Mouse (Mus musculus) heart, postnatal 10 days (tissue): ENCODE measurements at regions not wholly inside any gene's neighbourhood (a gene's known extent, or its start where the extent isn't known, plus 50 kb on each side); places are given as distances from the start of the nearest gene placed in this dataset.
A peak's percentile ranks its signal among the peaks of the same experiment; 100 is the strongest.

Experiments
- DNase-seq, 2 experiments: peaks; one replicate each; pipeline ENCODE4 v3.0.0; 2021
- intact Hi-C: fragments of 180-260 bp; cut with DNase I; formaldehyde crosslinking; loops from one replicate; pipeline ENCODE4 v1.15.1; 2025

GRCm38 (mm10) chr11:64369516-64369915, 65.6 kb upstream of the Hs3st3a1 start:
- intact Hi-C loops: no loop called here
- DNase-seq: no peak

- intact Hi-C loops: no loop called here
- no peak for DNase-seq
Measured at GRCm38 (mm10) chr11:64335456-64335855, 99.7 kb upstream of the Hs3st3a1 start.

DNA sequence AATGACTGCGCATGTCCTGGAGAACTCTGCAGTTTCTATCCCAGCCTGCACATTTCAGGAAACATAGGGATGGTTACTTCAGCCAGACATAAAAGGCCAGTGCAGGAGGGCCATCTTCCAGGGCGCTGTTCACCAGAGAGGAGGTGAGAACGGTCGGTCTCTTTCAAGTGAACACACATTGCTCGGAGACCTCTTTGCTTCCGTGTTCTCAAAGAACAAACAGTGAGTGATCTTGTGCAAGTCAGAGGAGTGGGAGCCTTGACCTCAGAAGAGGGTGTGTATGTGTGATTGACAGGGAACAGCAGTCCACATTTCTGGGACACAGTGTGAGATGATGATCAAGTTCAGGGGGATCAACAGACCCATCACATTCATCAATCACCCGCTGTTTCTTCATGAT, 102.7 kb upstream of the Hs3st3a1 start:
- intact Hi-C loops: no loop called here
- DNase-seq: no peak

- intact Hi-C loops: no loop called here
- DNase-seq: no peak
Measured at GRCm38 (mm10) chr11:64331811-64332210, 103.3 kb upstream of the Hs3st3a1 start.

GRCm38 (mm10) chr11:64329129-64329528, 106.0 kb upstream of the Hs3st3a1 start:
- intact Hi-C loops: no loop called here
- no peak for DNase-seq

DNA sequence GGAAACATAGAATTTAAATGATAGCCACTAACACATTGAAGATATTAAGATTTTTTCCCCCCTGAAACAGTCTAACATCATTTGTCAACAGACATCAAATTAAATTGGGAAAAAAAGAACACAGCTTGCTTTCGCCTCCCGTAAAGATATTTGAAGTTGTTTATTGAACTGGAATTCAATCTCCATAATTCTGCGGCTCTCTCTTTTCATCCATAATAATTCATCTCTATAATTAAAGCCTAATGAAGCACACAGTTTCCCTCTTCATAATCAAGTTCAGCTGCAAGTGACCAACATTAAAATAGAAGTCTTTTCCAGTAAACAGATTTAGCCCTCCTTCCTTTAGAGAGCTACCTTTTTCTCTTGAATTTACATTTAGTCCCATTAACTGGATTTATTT, 107.4 kb upstream of the Hs3st3a1 start:
- DNase-seq: no peak
- intact Hi-C loops: no loop called here

DNA sequence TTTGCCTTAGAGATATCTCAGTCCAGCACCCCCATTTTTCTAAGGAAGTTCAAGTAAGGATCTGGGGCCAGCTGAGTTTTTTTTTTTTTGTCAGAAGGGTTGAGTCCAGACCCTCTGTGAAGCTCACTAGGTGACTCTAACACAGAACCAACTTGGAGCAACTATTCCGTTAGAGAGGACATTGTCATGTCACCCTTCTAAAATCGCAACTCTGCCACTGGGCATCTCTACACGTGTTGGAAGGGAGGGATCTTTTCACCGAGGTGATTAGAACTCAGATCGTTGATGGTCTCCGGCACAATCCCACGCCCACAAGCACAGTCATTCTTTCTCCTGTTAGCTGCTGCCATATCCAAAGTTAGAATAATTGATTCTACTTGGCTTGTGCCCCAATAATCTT, 108.5 kb upstream of the Hs3st3a1 start:
- DNase-seq: no peak
- intact Hi-C loops: no loop called here

DNA sequence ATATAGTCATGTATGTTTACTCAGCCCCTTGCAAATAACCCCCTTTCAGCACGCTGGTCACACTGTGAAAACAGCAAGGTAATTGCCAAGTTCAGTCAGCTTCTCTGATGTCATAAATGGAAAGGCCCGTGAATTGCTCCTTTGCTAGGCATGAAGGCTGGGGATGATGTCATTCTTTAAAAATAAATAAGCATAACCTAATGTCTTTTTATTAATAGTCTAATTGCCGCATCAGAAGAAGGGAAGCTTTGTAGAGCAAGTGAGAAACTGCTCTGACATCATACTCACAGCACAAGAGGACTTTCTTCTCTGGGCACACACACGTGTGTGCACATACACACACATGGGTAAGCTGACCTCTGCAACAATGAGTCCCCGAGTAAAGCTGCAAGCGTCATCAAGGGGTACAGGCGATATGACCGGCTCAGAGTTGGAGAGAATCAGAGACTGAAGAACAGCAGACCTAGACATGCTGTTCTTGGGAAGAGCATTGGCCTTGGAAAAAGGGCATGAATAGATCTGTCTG, 113.2 kb upstream of the Hs3st3a1 start:
- peak in 1 of 2 experiments; percentile 2 for DNase-seq
- intact Hi-C loops: no loop called here

DNA sequence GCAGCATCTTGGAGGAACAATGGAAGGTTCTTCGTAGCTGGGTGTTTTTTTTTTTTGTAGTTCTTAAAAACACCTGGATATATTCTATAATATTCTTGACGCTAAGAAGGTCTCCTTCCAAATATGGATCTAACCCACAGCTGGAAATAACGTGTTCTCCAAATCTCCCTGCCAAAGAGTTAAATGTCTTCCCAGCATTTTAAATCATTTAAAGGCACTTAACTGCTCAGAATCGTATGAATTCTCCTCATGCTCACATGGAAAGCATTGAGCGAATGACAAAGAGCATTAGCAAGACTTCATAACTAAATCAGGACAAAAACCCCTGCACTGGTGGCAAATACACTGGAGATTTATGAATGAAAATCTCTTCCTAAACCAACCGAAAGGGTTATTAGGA, 117.7 kb upstream of the Hs3st3a1 start:
- intact Hi-C loops: no loop called here
- no peak for DNase-seq

GRCm38 (mm10) chr11:64314997-64315396, 120.1 kb upstream of the Hs3st3a1 start:
- intact Hi-C loops: no loop called here

GRCm38 (mm10) chr11:64313241-64313640, 121.9 kb upstream of the Hs3st3a1 start:
- DNase-seq: no peak
- intact Hi-C loops: no loop called here

More at GRCm38 (mm10) chr11:64314997-64315396, 120.1 kb upstream of the Hs3st3a1 start:
- DNase-seq: no peak

DNA sequence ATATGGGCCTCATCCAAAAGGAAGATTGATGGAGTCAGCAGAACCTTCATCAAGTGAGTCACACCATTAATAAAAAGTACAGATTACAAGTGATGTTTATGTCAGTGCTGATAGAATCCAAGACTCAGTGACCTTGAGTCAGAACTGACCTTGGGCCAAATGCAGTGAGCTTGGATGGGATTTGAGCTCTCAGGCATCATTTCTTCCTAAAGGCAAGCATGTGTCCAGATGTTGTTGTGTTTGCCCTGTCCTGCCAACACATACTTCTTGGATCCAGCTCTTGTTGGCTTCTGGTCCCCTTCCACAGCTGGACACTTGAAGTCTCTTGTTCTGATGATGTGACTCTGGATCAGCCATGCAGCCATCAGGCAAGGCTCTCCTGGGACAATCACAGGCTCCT, 125.3 kb upstream of the Hs3st3a1 start:
- intact Hi-C loops: no loop called here
- peak; percentile 15 to 17 for DNase-seq

DNA sequence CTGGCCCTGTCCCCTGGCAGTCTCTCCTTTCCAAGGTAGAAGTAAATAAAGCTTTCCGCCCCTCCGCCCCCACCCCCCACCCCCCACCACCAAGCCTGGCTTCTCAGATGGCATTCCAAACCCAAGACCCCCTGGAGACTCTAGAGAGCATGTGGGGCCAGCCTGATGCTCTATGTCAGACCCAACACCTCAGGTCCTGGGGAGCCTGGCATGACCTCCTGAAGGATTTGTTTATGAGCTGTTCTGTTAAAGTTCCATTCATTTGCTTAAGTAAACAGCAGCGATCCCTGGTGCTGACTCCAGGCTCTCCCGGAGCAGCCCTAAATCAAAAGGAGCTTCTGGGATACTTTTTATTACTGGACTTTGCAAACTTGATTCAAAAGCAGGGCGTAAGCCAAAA, 137.3 kb upstream of the Hs3st3a1 start:
- no peak for DNase-seq
- intact Hi-C loops: no loop called here

GRCm38 (mm10) chr11:64288236-64288635, 146.9 kb upstream of the Hs3st3a1 start:
- intact Hi-C loops: no loop called here
- DNase-seq: no peak

GRCm38 (mm10) chr11:64287499-64287898, 147.6 kb upstream of the Hs3st3a1 start:
- no peak for DNase-seq
- intact Hi-C loops: no loop called here

DNA sequence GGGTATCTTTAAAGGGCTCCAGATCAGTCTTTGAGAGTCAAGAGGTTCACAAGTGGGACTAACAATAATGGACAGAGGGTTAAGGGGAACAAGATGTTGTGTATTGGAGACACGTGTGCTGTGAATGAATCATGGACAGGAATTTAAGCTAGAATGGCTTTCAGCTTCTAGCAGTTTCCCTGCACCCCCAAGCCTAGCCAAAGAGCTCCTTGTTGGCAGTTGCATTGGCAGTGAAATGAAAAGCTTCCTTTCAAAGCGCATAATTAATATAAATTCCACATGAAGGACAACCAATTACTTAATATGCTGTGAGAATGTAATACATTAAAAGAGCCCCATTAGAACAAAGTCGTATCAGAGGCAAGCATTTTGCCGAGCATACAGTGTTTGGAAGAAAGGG, 153.4 kb upstream of the Hs3st3a1 start:
- DNase-seq: no peak
- intact Hi-C loops: no loop called here

DNA sequence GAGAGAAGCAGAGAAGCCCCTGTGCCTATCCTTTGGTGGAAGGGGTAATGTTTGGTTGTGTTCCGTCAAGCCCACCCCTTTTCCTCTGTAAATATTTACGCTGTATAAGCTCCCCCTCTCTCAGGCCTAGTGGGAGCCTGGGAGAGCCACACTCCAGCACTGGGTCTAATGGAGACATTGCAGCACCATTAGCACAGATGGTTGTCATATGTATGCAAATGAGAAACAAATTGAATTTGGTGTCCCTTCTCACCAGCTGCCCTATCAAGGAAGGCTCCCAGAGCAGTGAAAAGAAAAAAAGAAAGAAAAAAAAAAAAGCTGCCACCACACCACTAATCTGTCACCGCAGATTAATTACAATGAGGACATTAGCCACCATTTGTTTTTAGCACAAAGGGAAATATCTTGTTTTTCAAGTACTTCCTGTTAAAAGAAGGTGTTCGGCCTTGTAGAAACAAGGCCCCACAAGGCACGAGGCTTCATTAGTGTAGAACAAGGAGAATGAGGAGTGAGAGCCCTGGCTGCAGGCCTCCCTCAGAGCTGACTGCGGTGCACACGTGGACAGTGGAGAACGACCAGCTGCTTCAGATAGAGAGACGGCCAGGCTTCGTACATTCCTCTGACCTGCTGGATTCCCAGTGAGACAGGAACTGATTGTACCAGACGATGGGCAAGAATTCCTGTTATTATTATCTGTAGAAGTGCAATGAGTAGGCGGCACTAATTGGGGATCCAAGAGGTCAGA, 156.7 kb upstream of the Hs3st3a1 start:
- intact Hi-C loops: no loop called here

DNA sequence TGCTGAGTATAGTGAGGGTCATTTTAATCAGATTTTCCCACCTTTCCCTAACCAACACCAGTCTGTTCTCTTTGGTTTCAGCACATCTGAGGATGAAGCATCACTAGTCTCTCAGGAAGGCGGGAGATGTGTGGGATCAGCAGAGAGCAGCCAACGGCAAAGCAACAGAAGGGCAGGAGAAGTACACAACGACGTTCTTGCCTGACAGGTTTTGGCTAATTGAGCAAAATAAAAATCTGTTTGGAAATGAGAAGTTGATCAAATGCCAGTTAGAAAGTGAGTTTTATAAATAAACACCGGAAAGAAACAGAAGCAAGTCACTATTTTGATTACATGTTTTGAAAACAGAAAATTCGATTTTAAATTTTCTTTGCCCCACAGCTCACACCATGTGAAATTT, 161.4 kb upstream of the Hs3st3a1 start:
- intact Hi-C loops: no loop called here
- no peak for DNase-seq

More for the DNA sequence above, 156.7 kb upstream of the Hs3st3a1 start:
- DNase-seq: no peak

- no peak for DNase-seq
- intact Hi-C loops: no loop called here
Measured at GRCm38 (mm10) chr11:64273214-64273613, 161.9 kb upstream of the Hs3st3a1 start.

DNA sequence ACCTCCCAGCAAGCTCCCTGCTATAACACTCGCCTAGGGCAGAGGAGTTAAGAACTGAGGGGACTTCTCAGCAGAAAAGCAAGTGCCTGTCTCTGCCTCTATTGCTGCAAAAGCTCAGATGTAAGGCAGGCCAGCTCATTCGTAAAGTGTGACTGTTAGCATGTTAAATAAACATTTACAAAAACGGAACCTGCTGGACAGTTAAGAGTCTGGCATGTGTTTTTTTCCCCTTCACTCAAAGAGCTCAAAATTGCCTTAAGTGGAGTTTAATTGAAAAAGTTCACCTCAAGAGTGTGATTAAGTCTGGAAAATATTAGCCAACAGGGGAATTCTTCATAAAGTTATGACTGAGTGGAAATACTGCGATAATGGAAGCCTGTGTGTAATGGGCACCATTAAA, 167.0 kb upstream of the Hs3st3a1 start:
- intact Hi-C loops: no loop called here
- no peak for DNase-seq

DNA sequence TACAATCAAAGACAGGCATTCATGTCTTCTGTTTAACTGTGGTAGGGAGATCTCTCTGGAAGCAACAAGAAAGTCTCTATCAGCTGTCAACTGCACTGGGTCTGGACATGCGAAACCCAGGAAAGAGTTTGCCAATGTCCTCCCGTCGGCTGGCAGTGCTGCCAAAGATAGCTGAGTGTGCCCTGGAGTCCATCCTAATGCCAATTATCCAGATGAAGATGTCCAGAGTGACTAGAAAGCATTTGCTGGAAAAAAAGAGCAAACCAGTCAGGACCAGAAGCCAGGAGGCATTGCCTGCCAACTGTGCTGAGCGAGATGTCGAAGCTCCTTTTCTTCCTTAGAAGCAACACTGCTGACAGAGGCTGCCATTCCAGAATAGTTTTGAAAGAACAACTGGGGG, 167.6 kb upstream of the Hs3st3a1 start:
- intact Hi-C loops: no loop called here
- no peak for DNase-seq

GRCm38 (mm10) chr11:64253517-64254385, 174.5 kb upstream of the Cox10 start:
- no peak for DNase-seq
- intact Hi-C loops: no loop called here
